Mouse (Mus musculus): ENCODE data around the gene Rbfox1. TPM values are rescaled to one million over a fixed set of nuclear protein-coding genes. Genes with fewer than 3 reads are reported as not detected.

Rbfox1 gene
- polyA plus RNA-seq, 1 experiment from 2014 or later = 339 TPM

DNA sequence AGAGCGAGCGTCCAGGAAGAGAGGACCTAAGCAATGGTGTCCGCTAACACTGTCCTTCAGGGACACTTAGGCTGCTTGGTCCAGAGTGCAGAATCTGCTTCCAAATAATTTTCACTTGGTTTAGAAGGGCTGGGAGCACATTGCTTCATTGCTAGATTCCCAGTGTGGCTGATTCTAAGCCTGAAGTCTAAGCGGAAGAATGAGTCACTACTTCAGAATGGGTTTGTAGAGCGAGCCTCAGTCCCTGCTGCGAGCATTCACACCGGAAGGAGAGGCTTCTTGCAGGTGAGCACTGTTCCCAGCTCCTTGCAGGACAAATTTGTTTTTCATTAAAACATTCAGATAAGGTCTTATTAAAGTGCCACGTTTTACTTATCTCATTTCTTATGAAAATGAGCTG lies 1151.8 kb downstream of the Rbfox1 start:
- H3K4me1 ChIP-seq (ENCODE audit: control insufficient read depth, insufficient read depth, low read length) = peaks cover 6% of the 10 kb centered on the region; the same call in 1 of the 2 replicates
- no peak overlapping the region for H3K4me2 ChIP-seq (ENCODE audit: low read depth, low read length)
- ATAC-seq (ENCODE audit: low read depth) = no peak
- H3K27me3 ChIP-seq (ENCODE audit: control insufficient read depth, insufficient read depth, low read length) = no peaks in the 10 kb centered on the region
- WGBS = 73% methylated on average over 8 of the region's 8 CpGs
- no peak overlapping the region for H3K4me3 ChIP-seq (ENCODE audit: low read depth, low read length)
- no peak overlapping the region for H3K27ac ChIP-seq (ENCODE audit: low read depth, low read length)
- no peaks in the 10 kb centered on the region for H3K36me3 ChIP-seq (ENCODE audit: control insufficient read depth, insufficient read depth, low read length)
- H3K9ac ChIP-seq (replicated peaks; ENCODE audit: low read depth, low read length) = no peak overlapping the region
- H3K9me3 ChIP-seq (ENCODE audit: control insufficient read depth, low read length) = no peaks in the 10 kb centered on the region

DNA sequence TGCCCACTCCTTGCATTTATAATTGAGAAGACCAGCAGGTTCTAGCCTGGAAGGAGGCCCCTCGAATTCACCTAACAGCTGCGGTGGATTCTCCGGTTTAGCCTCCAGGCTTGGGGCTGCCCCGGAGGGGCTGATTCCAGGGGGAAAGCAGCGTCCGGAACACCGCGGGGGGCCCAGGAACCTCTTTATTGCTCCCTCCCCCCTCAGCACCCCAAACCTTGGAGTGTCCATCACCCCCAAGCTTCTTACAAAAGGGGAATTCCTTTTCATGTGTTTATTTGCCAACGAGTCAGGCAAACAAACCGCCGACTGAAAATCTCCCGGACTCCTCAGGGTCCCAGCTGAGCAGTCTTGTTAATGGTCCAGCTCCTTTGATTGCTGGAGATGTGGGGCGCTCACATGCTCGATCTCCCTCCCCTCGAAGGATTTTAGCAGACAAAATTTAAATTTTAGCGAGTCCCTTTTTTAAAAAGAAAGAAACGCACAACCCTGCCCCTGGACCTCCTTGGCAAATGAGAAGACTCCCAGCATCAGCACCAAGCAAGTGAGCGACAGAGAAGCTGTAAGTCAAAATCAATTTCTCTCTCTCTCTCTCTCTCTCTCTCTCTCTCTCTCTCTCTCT lies 1153.6 kb downstream of the Rbfox1 start:
- H3K4me1 ChIP-seq (ENCODE audit: control insufficient read depth, insufficient read depth, low read length) = peaks cover 11% of the 10 kb centered on the region
- WGBS = under 1% methylated on average over 18 of the region's 18 CpGs
- no peaks in the 10 kb centered on the region for H3K9me3 ChIP-seq (ENCODE audit: control insufficient read depth, low read length)
- H3K36me3 ChIP-seq (ENCODE audit: control insufficient read depth, insufficient read depth, low read length) = no peaks in the 10 kb centered on the region
- 0 out of 2 replicates have a peak, but pooled peaks have one; percentile 29 for ATAC-seq (ENCODE audit: low read depth)
- peak overlapping the region; percentile 87 for H3K4me2 ChIP-seq (ENCODE audit: low read depth, low read length)
- H3K4me3 ChIP-seq (ENCODE audit: low read depth, low read length) = peak overlapping the region; percentile 44
- H3K27ac ChIP-seq (ENCODE audit: low read depth, low read length) = peak overlapping the region; percentile 95
- H3K27me3 ChIP-seq (ENCODE audit: control insufficient read depth, insufficient read depth, low read length) = no peaks in the 10 kb centered on the region
- H3K9ac ChIP-seq (replicated peaks; ENCODE audit: low read depth, low read length) = peak overlapping the region; percentile 79

DNA sequence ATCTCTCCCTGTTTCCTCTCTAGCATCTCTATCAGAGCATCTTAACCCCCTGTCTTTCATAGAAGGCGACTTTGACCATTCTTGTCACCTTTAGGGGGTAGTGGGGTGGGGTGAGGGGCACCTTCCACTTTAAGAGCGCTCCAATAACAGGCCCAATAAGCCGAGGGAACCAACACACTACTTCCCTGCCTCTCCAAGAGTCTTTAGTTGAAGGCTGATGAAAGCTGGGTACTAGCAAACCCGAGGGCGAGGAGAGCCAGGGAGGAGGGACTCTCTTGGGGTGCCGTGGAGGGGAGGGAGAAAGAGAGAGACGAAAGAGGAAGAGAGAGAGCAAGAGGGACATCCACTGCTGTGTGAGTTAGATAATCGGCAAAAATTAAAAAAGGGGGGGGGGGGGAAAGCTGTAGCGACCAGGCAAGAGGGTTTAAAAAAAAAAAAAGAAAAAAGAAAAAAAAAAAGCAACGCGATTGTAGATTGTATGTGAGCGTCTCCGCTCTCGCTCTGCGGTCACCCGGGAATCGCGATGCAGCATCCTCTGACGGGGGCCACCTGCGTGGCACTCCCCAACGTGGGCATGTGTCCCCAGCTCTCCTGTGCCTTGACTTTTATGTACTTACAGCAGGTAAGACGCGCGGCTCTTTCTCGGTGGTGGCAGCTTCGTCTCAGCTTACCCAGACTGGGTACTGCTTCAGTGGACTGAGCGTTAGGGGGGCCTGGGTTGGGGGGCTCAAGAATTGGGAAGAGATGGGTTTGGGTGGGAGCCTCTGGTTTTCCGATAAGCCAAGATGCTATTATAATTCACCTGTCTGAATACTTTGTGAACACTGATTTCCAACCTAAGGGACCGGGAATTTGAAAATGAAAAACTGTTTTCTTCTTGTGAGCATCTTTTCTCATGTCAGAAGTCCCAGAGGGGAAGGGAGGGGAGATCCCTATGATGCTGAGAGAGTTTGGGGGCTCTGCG lies 1154.5 kb downstream of the Rbfox1 start:
- Histone ChIP-seq H3K36me3 (ENCODE audit: control insufficient read depth, insufficient read depth, low read length) (no peaks in the 10 kb centered on the region), H3K27me3 (ENCODE audit: control insufficient read depth, insufficient read depth, low read length) (no peaks in the 10 kb centered on the region), H3K4me1 (ENCODE audit: control insufficient read depth, insufficient read depth, low read length) (peaks cover 19% of the 10 kb centered on the region), H3K27ac (ENCODE audit: low read depth, low read length) (peak overlapping the region; percentile 95), H3K4me3 (ENCODE audit: low read depth, low read length) (peak overlapping the region; percentile 44), H3K4me2 (ENCODE audit: low read depth, low read length) (peak overlapping the region; percentile 87), H3K9me3 (ENCODE audit: control insufficient read depth, low read length) (no peaks in the 10 kb centered on the region), H3K9ac (replicated peaks; ENCODE audit: low read depth, low read length) (peak overlapping the region; percentile 79)
- 2% methylated on average over 30 of the region's 30 CpGs for WGBS
- peak; percentile 76 for ATAC-seq (ENCODE audit: low read depth)

DNA sequence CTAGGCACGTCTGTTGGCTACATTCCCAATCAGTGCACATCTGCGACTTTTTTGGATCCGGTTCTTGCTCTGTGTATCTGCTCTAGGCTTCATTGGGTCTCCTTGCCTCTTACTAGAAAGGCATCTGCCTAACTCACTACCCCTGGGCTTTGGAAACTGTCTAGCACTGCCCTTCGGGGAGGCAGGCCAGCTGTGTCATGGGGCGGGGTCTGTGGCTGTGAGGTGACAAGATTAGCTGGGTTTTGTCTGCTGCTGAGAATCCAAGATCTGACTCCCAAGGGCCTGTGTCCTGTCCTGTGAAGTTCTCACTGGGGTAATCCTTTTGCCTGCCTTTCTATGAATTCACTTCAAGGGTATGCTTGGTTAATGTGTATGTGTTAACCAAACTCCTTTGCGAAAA lies 1155.5 kb downstream of the Rbfox1 start:
- Histone ChIP-seq H3K9me3 (ENCODE audit: control insufficient read depth, low read length) (no peaks in the 10 kb centered on the region), H3K27ac (ENCODE audit: low read depth, low read length) (peak overlapping the region; percentile 95), H3K4me1 (ENCODE audit: control insufficient read depth, insufficient read depth, low read length) (peaks cover 28% of the 10 kb centered on the region), H3K9ac (replicated peaks; ENCODE audit: low read depth, low read length) (peak overlapping the region; percentile 79), H3K36me3 (ENCODE audit: control insufficient read depth, insufficient read depth, low read length) (no peaks in the 10 kb centered on the region), H3K4me2 (ENCODE audit: low read depth, low read length) (peak overlapping the region; percentile 87), H3K4me3 (ENCODE audit: low read depth, low read length) (peak overlapping the region; percentile 44), H3K27me3 (ENCODE audit: control insufficient read depth, insufficient read depth, low read length) (no peaks in the 10 kb centered on the region)
- WGBS = 15% methylated on average over 6 of the region's 6 CpGs
- ATAC-seq (ENCODE audit: low read depth) = 0 out of 2 replicates have a peak, but pooled peaks have one; percentile 30

DNA sequence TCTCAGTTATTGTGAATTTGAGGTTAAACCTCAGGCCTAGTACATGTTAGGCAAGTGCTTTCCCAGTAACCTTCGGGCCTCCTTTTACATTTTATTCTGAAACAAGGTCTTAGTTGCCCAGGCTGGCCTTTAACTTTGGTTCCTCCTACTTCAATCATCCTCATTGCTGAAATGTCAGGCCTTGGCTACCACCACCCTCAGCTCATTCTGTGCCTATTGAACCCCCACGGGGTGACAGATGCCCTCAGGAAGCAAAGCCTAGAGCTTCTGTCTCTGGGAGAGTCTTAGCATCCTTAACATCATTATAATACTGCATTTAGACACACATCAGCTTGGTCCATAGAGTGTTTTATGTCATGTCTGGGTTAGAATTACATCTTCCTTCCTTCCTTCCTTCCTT lies 1162.3 kb downstream of the Rbfox1 start:
- Histone ChIP-seq H3K9me3 (ENCODE audit: control insufficient read depth, low read length) (no peaks in the 10 kb centered on the region), H3K4me3 (ENCODE audit: low read depth, low read length) (no peak overlapping the region), H3K36me3 (ENCODE audit: control insufficient read depth, insufficient read depth, low read length) (0 out of 2 replicates have a peak, but pooled peaks cover 3% of the 10 kb centered on the region), H3K27ac (ENCODE audit: low read depth, low read length) (peak overlapping the region; percentile 66; the same call in 1 of the 2 replicates), H3K27me3 (ENCODE audit: control insufficient read depth, insufficient read depth, low read length) (no peaks in the 10 kb centered on the region), H3K4me1 (ENCODE audit: control insufficient read depth, insufficient read depth, low read length) (peaks cover 73% of the 10 kb centered on the region), H3K4me2 (ENCODE audit: low read depth, low read length) (no peak overlapping the region), H3K9ac (replicated peaks; ENCODE audit: low read depth, low read length) (no peak overlapping the region)
- no peak for ATAC-seq (ENCODE audit: low read depth)
- WGBS = 81% methylated on average over 2 of the region's 2 CpGs

DNA sequence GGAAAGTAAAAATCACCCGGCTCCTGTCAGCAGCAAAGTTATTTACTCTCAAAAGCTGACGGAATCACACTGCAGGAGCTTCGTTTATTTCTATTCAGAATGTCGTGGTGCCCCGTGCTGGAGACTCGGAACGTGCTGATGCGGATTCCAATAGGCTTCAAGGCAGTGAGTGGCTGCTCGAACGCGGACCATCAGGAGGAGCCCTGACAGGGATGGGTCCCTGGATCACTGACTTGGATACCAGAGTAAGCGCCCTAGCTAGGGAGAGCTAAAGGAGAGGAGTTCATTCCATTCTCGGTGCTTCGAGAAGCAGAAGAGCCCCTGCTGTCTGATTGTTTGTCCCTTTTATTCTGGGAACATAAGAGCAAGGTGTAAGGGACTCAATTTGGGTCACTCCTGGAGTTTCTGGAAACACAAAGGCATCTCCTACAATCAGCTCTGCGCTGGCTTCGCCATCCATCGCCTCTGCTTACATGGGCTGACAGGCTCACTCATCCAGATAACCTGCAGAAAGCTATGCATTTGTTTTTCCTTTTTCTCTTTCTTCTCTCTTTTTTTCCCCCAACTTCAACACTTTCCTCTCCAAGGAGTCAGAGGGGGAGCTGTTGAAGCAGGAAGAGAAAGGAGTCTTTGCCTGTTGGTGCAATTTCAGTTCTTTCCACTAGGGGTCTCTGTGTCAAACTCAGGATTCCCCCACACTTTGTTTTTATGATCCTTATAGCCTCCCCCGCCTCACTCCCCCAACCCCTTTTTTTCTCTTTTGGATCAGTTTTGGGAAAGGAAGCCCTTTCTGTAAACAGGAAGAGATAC lies 1164.2 kb downstream of the Rbfox1 start:
- ATAC-seq (ENCODE audit: low read depth) = no peak

DNA sequence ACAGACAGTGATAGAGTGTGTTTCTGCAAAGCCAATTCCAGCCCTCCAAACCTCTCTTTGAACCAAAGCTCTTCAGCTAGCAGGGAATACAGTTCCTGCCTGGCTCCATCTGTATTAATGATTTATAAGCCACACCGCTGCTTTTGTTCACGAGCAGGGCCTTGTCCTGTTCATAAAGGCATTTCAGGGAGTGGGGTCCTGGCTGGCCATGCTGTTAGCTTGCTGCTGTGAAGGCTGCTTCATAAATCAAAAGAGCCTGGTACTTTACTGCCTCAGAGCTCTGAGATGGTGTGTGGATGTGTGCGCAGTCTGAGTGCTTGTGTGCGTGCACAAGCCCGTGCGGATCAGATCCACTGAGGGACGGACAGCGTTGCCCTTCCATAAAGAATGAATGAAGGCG lies 1165.8 kb downstream of the Rbfox1 start:
- no peaks in the 10 kb centered on the region for H3K27me3 ChIP-seq (ENCODE audit: control insufficient read depth, insufficient read depth, low read length)
- H3K4me3 ChIP-seq (ENCODE audit: low read depth, low read length) = no peak overlapping the region
- H3K27ac ChIP-seq (ENCODE audit: low read depth, low read length) = peak overlapping the region; percentile 78
- H3K4me1 ChIP-seq (ENCODE audit: control insufficient read depth, insufficient read depth, low read length) = peaks cover 58% of the 10 kb centered on the region
- 0 out of 2 replicates have a peak, but pooled peaks cover 3% of the 10 kb centered on the region for H3K36me3 ChIP-seq (ENCODE audit: control insufficient read depth, insufficient read depth, low read length)
- H3K4me2 ChIP-seq (ENCODE audit: low read depth, low read length) = peak overlapping the region; percentile 30; the same call in 1 of the 2 replicates
- H3K9ac ChIP-seq (replicated peaks; ENCODE audit: low read depth, low read length) = no peak overlapping the region
- ATAC-seq (ENCODE audit: low read depth) = peak; percentile 80
- WGBS = 17% methylated on average over 9 of the region's 9 CpGs
- H3K9me3 ChIP-seq (ENCODE audit: control insufficient read depth, low read length) = no peaks in the 10 kb centered on the region

More for the DNA sequence above, 1164.2 kb downstream of the Rbfox1 start:
- 0 out of 2 replicates have a peak, but pooled peaks cover 3% of the 10 kb centered on the region for H3K36me3 ChIP-seq (ENCODE audit: control insufficient read depth, insufficient read depth, low read length)
- peaks cover 71% of the 10 kb centered on the region for H3K4me1 ChIP-seq (ENCODE audit: control insufficient read depth, insufficient read depth, low read length)
- H3K9ac ChIP-seq (replicated peaks; ENCODE audit: low read depth, low read length) = peak overlapping the region; percentile 37
- WGBS = 5% methylated on average over 18 of the region's 18 CpGs
- H3K4me2 ChIP-seq (ENCODE audit: low read depth, low read length) = peak overlapping the region; percentile 40
- peak overlapping the region; percentile 72 for H3K27ac ChIP-seq (ENCODE audit: low read depth, low read length)
- H3K27me3 ChIP-seq (ENCODE audit: control insufficient read depth, insufficient read depth, low read length) = no peaks in the 10 kb centered on the region
- no peaks in the 10 kb centered on the region for H3K9me3 ChIP-seq (ENCODE audit: control insufficient read depth, low read length)
- peak overlapping the region; percentile 18 for H3K4me3 ChIP-seq (ENCODE audit: low read depth, low read length)

DNA sequence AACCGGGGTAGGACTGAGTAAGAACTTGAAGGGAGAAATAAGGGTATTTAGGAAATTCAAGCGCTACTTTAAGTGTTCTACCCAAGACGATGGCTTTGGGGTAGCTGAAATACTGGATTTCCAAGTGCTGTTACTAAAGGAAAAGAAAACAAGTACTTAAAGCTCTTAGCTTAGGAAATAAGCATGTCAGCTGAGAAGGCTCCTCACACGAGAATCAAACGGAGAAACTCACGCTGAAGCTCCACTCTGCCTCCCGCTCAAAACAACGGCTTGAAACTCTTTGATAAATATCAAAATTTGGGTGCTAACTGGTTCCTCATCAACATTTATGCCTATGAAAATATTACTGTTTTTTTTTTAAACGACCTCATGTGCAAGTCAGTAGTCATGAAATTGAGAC lies 1166.8 kb downstream of the Rbfox1 start:
- Histone ChIP-seq H3K4me1 (ENCODE audit: control insufficient read depth, insufficient read depth, low read length) (peaks cover 53% of the 10 kb centered on the region), H3K4me2 (ENCODE audit: low read depth, low read length) (peak overlapping the region; percentile 30; the same call in 1 of the 2 replicates), H3K27ac (ENCODE audit: low read depth, low read length) (peak overlapping the region; percentile 78), H3K9ac (replicated peaks; ENCODE audit: low read depth, low read length) (no peak overlapping the region; the same call in 1 of the 2 replicates), H3K9me3 (ENCODE audit: control insufficient read depth, low read length) (no peaks in the 10 kb centered on the region), H3K36me3 (ENCODE audit: control insufficient read depth, insufficient read depth, low read length) (0 out of 2 replicates have a peak, but pooled peaks cover 3% of the 10 kb centered on the region), H3K4me3 (ENCODE audit: low read depth, low read length) (no peak overlapping the region), H3K27me3 (ENCODE audit: control insufficient read depth, insufficient read depth, low read length) (no peaks in the 10 kb centered on the region)
- ATAC-seq (ENCODE audit: low read depth) = no peak
- WGBS = 48% methylated on average over 9 of the region's 9 CpGs

All from neural tube, embryonic 14.5 days (tissue).